Mouse (Mus musculus): ENCODE measurements at regions not wholly inside any gene's neighbourhood (a gene's known extent, or its start where the extent isn't known, plus 50 kb on each side); places are given as distances from the start of the nearest gene placed in this dataset.

DNA sequence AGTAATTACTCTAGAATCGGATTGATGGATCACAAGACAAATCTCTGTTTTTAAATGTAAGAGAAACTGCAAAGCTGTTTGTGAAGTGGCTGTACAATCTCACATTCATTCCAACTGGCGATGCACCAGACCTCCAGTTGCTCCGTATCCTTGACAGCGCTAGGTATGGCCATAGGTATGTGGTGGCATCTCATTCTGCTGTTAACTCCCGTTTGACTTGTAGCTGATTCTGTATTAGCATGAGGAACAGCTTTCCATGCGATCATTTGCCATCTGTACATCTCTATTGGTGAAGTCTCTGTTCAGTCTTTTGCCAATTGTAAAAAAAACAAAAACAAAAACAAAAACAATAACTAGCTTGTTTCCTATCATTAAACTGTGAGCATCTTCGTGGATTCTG lies 182.0 kb downstream of the Enc1 start:
- H3K4me3 ChIP-seq: no peak overlapping the region
- no peaks in the 10 kb centered on the region for H3K9me3 ChIP-seq
- H3K9ac ChIP-seq (replicated peaks): no peak overlapping the region
- H3K4me1 ChIP-seq: peaks cover 4% of the 10 kb centered on the region
- no peaks in the 10 kb centered on the region for H3K36me3 ChIP-seq
- no peak overlapping the region for H3K4me2 ChIP-seq (replicated peaks)
- 76% methylated on average over 7 of the region's 7 CpGs for WGBS
- peaks cover 7% of the 10 kb centered on the region for H3K27me3 ChIP-seq
- ATAC-seq (ENCODE audit: low FRiP score, low read depth): no peak
- no peak overlapping the region for H3K27ac ChIP-seq (replicated peaks)

DNA sequence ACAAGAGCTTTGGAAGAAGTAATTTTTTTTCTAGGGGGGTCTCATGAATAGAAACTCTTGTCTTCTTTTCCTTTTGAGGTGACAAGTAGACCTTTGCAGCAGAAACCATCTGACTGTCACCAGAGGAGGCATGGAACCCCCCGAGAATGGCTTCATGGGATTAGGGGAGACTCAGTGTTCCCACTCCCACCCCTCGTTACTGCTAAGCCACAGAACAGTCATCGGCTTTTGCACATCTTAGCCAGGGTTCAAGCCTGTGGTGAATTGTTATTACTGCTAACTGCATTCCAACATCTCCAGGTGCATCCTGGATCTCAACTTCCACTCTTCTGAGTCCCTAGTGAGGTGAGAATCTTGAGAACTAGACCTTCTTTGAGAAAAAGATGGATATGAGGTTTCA lies 180.9 kb downstream of the Enc1 start:
- no peak overlapping the region for H3K9ac ChIP-seq (replicated peaks)
- H3K4me1 ChIP-seq: peaks cover 4% of the 10 kb centered on the region
- H3K9me3 ChIP-seq: no peaks in the 10 kb centered on the region
- WGBS: 87% methylated on average over 3 of the region's 3 CpGs
- no peak overlapping the region for H3K4me3 ChIP-seq
- peaks cover 7% of the 10 kb centered on the region for H3K27me3 ChIP-seq
- no peak overlapping the region for H3K27ac ChIP-seq (replicated peaks)
- no peak for ATAC-seq (ENCODE audit: low FRiP score, low read depth)
- no peaks in the 10 kb centered on the region for H3K36me3 ChIP-seq
- no peak overlapping the region for H3K4me2 ChIP-seq (replicated peaks)

DNA sequence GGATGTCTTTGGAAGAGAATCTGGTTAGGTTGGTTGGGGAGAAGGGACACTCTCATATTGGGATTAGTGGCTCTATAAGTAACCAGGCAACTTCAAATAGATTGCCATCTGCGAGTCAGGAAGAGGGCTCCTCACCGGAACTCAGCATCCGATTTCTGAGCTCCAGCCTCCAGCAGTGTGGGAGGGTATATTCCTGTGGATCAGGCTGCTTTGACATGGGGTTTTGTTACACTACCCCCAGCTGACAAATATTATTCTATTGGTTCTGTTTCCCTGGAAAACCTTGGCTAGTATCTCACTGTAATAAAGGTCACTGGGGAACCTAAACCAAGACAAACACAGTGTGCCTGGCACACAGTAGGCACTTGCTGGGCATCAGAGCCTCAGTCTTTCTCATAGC lies 179.9 kb downstream of the Enc1 start:
- Histone ChIP-seq H3K4me3 (no peak overlapping the region), H3K9me3 (no peaks in the 10 kb centered on the region), H3K4me2 (replicated peaks) (no peak overlapping the region), H3K27me3 (peaks cover 6% of the 10 kb centered on the region), H3K4me1 (peaks cover 4% of the 10 kb centered on the region), H3K9ac (replicated peaks) (no peak overlapping the region), H3K27ac (replicated peaks) (no peak overlapping the region), H3K36me3 (no peaks in the 10 kb centered on the region)
- 72% methylated on average over 3 of the region's 3 CpGs for WGBS
- ATAC-seq (ENCODE audit: low FRiP score, low read depth): no peak

DNA sequence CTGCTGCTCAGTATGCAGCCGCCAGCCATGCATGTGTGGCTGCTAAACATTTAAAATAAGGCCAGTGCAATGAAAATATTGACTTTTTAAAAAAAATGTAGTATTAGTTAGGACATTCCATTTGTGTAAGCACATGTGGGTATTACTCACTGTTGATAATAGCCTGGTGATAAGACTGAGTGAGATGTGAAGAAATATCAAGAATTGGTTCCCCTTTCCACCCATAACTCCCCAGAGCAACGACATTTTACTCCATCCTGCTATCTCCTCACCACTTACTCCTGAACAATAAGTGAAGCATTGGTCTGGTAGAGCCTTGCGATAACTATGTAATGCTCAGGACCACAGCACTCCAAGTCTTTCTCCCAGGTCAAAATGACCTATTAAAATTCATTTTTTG lies 178.2 kb downstream of the Enc1 start:
- Histone ChIP-seq H3K4me1 (peaks cover 4% of the 10 kb centered on the region), H3K9me3 (no peaks in the 10 kb centered on the region), H3K4me2 (replicated peaks) (no peak overlapping the region), H3K36me3 (no peaks in the 10 kb centered on the region), H3K27me3 (peaks cover 3% of the 10 kb centered on the region; the same call in 1 of the 2 replicates), H3K4me3 (no peak overlapping the region), H3K27ac (replicated peaks) (no peak overlapping the region), H3K9ac (replicated peaks) (no peak overlapping the region)
- ATAC-seq (ENCODE audit: low FRiP score, low read depth): no peak
- 94% methylated on average over 3 of the region's 3 CpGs for WGBS

DNA sequence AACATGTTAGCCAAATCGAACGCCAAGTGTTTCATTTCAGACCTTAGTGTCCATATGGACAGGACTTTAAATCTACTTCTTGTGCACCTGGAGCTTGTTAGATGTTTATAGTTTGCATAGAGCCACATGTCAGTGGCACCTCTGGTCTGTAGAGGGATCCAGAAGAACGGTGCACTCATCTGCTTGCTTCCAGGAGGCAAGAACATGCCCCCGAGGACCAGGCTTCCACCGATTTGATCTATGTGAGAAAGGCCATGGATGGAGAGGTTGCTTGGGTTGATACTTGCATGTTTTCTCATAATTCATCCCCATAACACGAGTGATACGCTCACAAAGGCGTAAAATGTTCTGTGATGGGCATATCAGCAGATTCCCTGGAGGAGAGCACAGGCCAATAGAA lies 177.8 kb downstream of the Enc1 start:
- no peak overlapping the region for H3K27ac ChIP-seq (replicated peaks)
- H3K27me3 ChIP-seq: peaks cover 3% of the 10 kb centered on the region; the same call in 1 of the 2 replicates
- no peaks in the 10 kb centered on the region for H3K36me3 ChIP-seq
- H3K4me2 ChIP-seq (replicated peaks): no peak overlapping the region
- WGBS: 90% methylated on average over 8 of the region's 8 CpGs
- H3K9me3 ChIP-seq: no peaks in the 10 kb centered on the region
- no peak for ATAC-seq (ENCODE audit: low FRiP score, low read depth)
- H3K4me1 ChIP-seq: no peaks in the 10 kb centered on the region; the same call in 1 of the 2 replicates
- H3K4me3 ChIP-seq: no peak overlapping the region
- no peak overlapping the region for H3K9ac ChIP-seq (replicated peaks)

DNA sequence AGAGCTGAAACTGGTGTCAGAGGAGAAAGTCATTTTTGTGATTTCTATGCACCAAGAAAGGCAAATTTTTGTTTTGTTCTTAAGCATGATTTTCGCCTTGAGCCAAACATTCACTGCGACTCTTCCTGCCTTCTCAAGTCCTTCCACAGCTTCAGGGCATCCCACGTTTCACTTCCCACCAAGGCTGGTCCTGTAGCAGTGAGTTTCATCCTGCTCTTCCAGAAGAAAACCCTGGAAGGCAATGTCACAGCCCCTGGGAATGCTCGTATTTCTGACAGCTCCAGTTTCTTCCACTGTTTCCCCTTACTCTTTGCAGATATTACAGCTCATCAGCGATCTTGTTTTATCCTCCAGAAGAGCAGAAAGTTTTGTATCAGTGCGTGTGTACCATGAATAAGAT lies 177.2 kb downstream of the Enc1 start:
- H3K4me3 ChIP-seq: no peak overlapping the region
- H3K27ac ChIP-seq (replicated peaks): no peak overlapping the region
- WGBS: 82% methylated on average over 6 of the region's 6 CpGs
- H3K4me2 ChIP-seq (replicated peaks): no peak overlapping the region
- no peaks in the 10 kb centered on the region for H3K36me3 ChIP-seq
- no peak overlapping the region for H3K9ac ChIP-seq (replicated peaks)
- no peaks in the 10 kb centered on the region for H3K4me1 ChIP-seq
- no peaks in the 10 kb centered on the region for H3K9me3 ChIP-seq
- peaks cover 3% of the 10 kb centered on the region; the same call in 1 of the 2 replicates for H3K27me3 ChIP-seq
- ATAC-seq (ENCODE audit: low FRiP score, low read depth): no peak

DNA sequence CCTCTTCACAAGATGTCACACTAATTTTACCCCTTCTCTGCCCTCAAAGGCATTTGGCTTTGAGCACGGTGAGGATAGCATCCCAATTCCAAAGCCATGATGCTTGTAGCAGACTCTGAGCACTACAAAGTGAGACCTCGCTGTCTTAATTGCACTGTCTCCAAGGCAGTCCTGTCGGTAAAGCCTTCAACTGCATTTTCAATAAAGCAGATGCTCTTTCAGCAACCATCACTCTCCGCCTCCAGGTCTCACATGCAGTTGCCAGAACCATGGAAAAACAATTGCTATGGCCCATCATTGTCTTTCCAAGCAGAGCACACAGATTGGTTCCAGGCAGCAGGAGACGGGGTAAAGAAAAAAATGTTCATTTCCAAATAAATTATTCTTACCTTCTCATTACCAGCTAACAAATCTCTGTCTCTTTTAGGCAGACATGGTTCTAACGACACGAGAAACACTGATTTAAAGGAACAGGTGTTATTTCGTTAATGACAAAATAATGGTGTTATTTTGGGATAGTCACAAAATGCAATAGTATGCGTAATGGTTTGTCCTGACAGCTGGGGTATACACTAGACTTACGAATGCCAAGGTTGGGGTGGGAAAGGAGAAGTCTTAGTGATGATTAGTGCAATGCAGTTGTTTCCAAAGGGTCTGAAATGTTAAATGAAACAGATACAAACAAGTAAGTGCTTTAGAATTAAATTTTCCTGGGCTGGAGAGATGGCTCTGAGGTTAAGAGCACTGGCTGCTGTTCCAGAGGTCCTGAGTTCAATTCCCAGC lies 175.2 kb downstream of the Enc1 start:
- ATAC-seq (ENCODE audit: low FRiP score, low read depth): no peak
- 78% methylated on average over 10 of the region's 10 CpGs for WGBS
- no peak overlapping the region for H3K9ac ChIP-seq (replicated peaks)
- H3K27ac ChIP-seq (replicated peaks): no peak overlapping the region
- H3K27me3 ChIP-seq: 0 out of 2 replicates have a peak, but pooled peaks cover 3% of the 10 kb centered on the region
- no peak overlapping the region for H3K4me3 ChIP-seq
- no peaks in the 10 kb centered on the region for H3K9me3 ChIP-seq
- no peak overlapping the region for H3K4me2 ChIP-seq (replicated peaks)
- H3K4me1 ChIP-seq: peaks cover 2% of the 10 kb centered on the region; the same call in 1 of the 2 replicates
- H3K36me3 ChIP-seq: no peaks in the 10 kb centered on the region

DNA sequence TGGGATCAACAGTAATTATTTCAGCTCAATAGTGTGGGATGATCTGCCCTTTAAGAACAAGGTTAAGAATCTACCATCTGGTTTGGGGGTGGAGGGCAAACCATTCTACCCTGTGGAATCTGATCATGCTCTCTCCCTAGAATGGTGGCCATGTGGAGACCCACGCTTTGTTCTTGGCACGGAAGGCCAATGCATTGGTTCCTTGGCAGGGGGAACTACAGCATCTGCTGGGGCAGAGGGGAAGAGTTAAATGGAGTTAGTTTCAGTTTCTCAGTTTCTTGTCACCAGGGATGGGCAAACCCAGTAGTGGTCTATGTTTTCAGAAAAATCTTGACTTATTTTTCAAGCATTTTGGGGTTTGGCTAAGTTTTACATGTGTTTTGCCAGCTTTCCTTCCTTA lies 174.5 kb downstream of the Enc1 start:
- Histone ChIP-seq H3K27ac (replicated peaks) (no peak overlapping the region), H3K4me1 (peaks cover 9% of the 10 kb centered on the region), H3K9ac (replicated peaks) (no peak overlapping the region), H3K9me3 (no peaks in the 10 kb centered on the region), H3K4me3 (no peak overlapping the region), H3K36me3 (no peaks in the 10 kb centered on the region), H3K27me3 (0 out of 2 replicates have a peak, but pooled peaks cover 3% of the 10 kb centered on the region), H3K4me2 (replicated peaks) (no peak overlapping the region)
- ATAC-seq (ENCODE audit: low FRiP score, low read depth): no peak
- 93% methylated on average over 2 of the region's 2 CpGs for WGBS

DNA sequence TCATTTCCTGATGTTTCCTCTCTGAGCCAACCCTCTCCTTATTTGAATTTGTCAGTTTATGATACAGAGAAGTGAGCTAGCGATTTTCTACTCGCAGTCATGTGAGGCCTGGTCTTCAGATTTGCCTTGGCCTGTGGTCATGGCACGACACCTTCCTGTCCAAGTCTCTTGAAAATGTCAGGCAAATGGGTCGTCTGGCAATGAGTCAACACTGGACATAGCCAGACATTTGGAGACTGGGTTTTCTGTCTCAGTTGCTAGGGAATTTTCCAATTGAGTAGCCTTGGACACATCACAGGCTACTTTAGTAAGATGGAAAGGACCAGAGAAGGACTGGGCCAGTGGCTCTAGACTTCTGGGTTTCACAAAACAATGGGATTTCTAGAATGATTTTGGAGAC lies 171.2 kb downstream of the Enc1 start:
- H3K36me3 ChIP-seq: no peaks in the 10 kb centered on the region
- 0 out of 2 replicates have a peak, but pooled peaks cover 3% of the 10 kb centered on the region for H3K27me3 ChIP-seq
- H3K4me1 ChIP-seq: peaks cover 33% of the 10 kb centered on the region
- WGBS: 84% methylated on average over 4 of the region's 4 CpGs
- H3K4me3 ChIP-seq: no peak overlapping the region
- H3K4me2 ChIP-seq (replicated peaks): no peak overlapping the region
- H3K27ac ChIP-seq (replicated peaks): no peak overlapping the region
- no peaks in the 10 kb centered on the region for H3K9me3 ChIP-seq
- no peak overlapping the region for H3K9ac ChIP-seq (replicated peaks)
- no peak for ATAC-seq (ENCODE audit: low FRiP score, low read depth)

DNA sequence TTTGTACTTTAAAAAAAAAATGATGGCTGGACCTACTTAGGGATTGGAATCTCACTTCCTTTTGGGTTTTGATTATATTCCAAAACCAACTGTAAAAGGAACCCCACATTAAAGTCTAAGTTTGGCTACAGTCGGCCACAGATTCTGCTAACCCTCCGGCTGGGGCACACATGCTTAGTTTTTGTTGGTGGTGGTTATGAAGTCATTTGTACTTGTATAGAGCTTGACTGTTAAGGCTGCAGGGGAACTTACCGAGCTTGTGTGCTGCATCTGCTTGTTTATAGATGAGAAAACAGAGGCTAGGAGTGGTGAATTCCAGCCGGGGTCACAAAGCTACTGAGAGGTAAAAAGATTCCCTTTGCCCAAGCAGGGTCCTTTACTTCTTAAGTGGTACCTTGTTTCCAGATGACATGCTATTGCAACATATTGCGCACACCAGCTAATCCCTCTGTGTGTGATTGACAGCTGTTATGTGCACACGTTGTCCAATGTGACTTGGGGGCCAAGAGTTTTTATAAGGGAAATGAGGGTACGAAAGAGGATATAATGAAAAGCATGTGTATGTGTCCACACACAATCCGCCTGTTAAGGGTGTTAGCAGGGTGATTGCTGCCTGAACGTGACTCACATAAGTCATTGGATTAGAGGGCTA lies 169.8 kb downstream of the Enc1 start:
- peaks cover 42% of the 10 kb centered on the region for H3K4me1 ChIP-seq
- H3K27me3 ChIP-seq: peaks cover 8% of the 10 kb centered on the region
- WGBS: 60% methylated on average over 9 of the region's 9 CpGs
- H3K9ac ChIP-seq (replicated peaks): no peak overlapping the region
- H3K9me3 ChIP-seq: no peaks in the 10 kb centered on the region
- H3K4me2 ChIP-seq (replicated peaks): no peak overlapping the region
- H3K4me3 ChIP-seq: no peak overlapping the region
- no peaks in the 10 kb centered on the region for H3K36me3 ChIP-seq
- ATAC-seq (ENCODE audit: low FRiP score, low read depth): no peak
- H3K27ac ChIP-seq (replicated peaks): peak overlapping the region; percentile 44; the same call in 1 of the 2 replicates

DNA sequence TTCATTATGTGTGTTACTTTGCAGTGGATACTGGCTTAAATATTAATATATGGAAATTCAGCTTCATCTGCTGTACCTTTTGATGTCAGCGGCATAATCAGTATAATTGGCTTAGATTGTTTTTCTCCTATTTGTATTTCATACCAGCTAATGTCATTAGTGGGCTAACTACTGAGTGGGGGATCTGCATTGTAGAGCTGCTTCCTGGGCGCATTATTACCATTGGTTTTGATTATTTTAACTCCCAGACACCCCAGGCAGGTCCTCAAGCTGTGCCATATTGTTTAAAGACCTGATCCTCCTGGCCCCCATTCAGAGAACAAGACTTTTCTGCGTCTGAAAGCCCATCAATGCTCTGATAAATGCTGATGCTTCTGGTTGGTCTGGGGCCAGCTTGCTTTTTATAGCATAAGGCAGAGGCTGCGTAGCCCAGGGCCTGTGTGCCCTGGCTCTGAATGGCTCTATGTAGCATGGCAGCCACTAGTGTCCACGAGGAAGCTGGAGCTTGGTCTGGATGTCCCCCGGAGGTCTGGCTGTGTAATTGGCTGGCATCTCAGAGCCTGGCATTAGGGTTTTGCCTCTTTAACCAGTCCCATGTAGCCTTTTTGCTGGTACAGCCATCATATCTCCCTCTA lies 169.1 kb downstream of the Enc1 start:
- Histone ChIP-seq H3K9me3 (no peaks in the 10 kb centered on the region), H3K27me3 (peaks cover 8% of the 10 kb centered on the region), H3K27ac (replicated peaks) (peak overlapping the region; percentile 44; the same call in 1 of the 2 replicates), H3K4me2 (replicated peaks) (no peak overlapping the region), H3K4me1 (peaks cover 42% of the 10 kb centered on the region), H3K4me3 (no peak overlapping the region), H3K36me3 (no peaks in the 10 kb centered on the region), H3K9ac (replicated peaks) (no peak overlapping the region)
- peak; percentile 63 for ATAC-seq (ENCODE audit: low FRiP score, low read depth)
- WGBS: 54% methylated on average over 6 of the region's 6 CpGs

DNA sequence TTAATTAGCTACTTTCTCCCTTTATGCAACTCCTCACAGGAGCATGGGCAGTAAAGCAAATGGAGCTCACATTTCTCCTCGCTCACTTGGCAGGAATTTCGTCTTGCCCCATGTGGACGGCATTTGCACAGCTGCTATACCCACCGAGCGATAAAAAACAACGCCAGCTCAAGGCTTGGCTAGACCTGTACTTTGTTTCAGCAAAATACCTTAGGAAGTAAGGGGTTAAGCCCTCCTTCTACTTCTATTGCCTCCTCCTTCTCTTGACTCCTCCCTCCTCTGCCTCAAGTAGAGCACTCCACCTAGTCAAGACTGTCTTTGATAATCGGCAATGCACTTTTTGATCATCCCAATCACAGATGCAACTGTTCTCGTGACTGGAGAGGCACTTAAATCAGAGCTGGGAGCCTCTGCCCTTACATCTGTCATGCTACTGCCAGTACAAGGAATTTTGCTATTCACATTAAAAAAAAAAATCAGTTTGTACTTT lies 168.4 kb downstream of the Enc1 start:
- no peaks in the 10 kb centered on the region for H3K36me3 ChIP-seq
- 0 out of 2 replicates have a peak overlapping the region, but pooled peaks have one; percentile 5 for H3K27ac ChIP-seq (replicated peaks)
- H3K9ac ChIP-seq (replicated peaks): no peak overlapping the region
- ATAC-seq (ENCODE audit: low FRiP score, low read depth): peak; percentile 42; the same call in 1 of the 2 replicates
- H3K4me3 ChIP-seq: no peak overlapping the region
- H3K4me1 ChIP-seq: peaks cover 42% of the 10 kb centered on the region
- peaks cover 8% of the 10 kb centered on the region for H3K27me3 ChIP-seq
- H3K9me3 ChIP-seq: no peaks in the 10 kb centered on the region
- WGBS: 66% methylated on average over 8 of the region's 8 CpGs
- H3K4me2 ChIP-seq (replicated peaks): no peak overlapping the region
